Comparison of ENCODE assay signal across 29 mouse cellular contexts in genomic region chr10:118007846-118008245, GRCm38 (mm10).
A peak's percentile ranks its signal among the peaks of the same experiment; 100 is the strongest.
DNase-seq lines count a peak whose midpoint lies in the region; ATAC-seq lines count a peak whose summit lies in the region.
"Had no signal": no experiment of that assay in that cellular context is flagged by ENCODE, and none has a peak within 500 bp of the region (broad histone marks: within the 10 kb centered on the region; RNA-seq: fewer than 3 reads in every experiment).

No protein-coding gene starts in this region.

- H3K36me3 ChIP-seq in forebrain, embryonic 14.5 days (ENCODE audit: control insufficient read depth, insufficient read depth, low read length), result no peaks in the 10 kb centered on the region
- no peaks in the 10 kb centered on the region for H3K36me3 ChIP-seq in forebrain, embryonic 16.5 days (ENCODE audit: control insufficient read depth, insufficient read depth)
- H3K36me3 ChIP-seq: embryonic facial prominence, embryonic 10.5 days; embryonic facial prominence, embryonic 13.5 days; forebrain, embryonic 12.5 days; G1E had no signal

- H3K9me3 ChIP-seq in forebrain, embryonic 14.5 days (replicated peaks; ENCODE audit: control insufficient read depth, low read length), result no peaks in the 10 kb centered on the region
- H3K9me3 ChIP-seq in forebrain, embryonic 16.5 days (ENCODE audit: control insufficient read depth, low read length), result 0 out of 2 replicates have a peak, but pooled peaks cover 4% of the 10 kb centered on the region

- DNase-seq in forebrain, embryonic 14.5 days (ENCODE audit: low spot score), result peak; percentile 22
- DNase-seq in thymus, postnatal 4 days, result peak; percentile 5
- no peak for DNase-seq in thymus, postnatal 14 days
- peak; percentile 67 for DNase-seq in induced T-regulatory cell, adult 2 months (ENCODE audit: low read depth)
- no peak for DNase-seq in frontal cortex, postnatal 10 days (ENCODE audit: low spot score in 2 of 2)
- DNase-seq: adrenal gland, adult 2 months; adrenal gland, postnatal 14 days; B cell, adult 2 months; cerebellum, adult 11-12 months; cerebellum, adult 8-10 months; cerebellum, postnatal 10 days; cerebellum, postnatal 36 days; embryo, embryonic 11 days; forebrain, postnatal 0 days; gastrocnemius, postnatal 25 days; heart, adult 2 months; heart, postnatal 36 days; kidney, adult 2 months had no signal

- peaks cover 2% of the 10 kb centered on the region; the same call in 1 of the 2 replicates for H3K4me1 ChIP-seq in forebrain, embryonic 14.5 days (ENCODE audit: control insufficient read depth, insufficient read depth, low read length)
- H3K4me1 ChIP-seq in forebrain, embryonic 16.5 days (replicated peaks; ENCODE audit: control insufficient read depth, insufficient read depth, low read length), result peaks cover 9% of the 10 kb centered on the region

- no peak overlapping the region for H3K9ac ChIP-seq in forebrain, embryonic 14.5 days (ENCODE audit: low read length)
- H3K9ac ChIP-seq in forebrain, embryonic 16.5 days (replicated peaks; ENCODE audit: low read depth, low read length), result no peak overlapping the region
- H3K9ac ChIP-seq: embryonic facial prominence, embryonic 13.5 days; forebrain, embryonic 12.5 days; forebrain, postnatal 0 days; hindbrain, embryonic 14.5 days had no signal

- H3K4me2 ChIP-seq in forebrain, embryonic 14.5 days (ENCODE audit: low read length), result no peak overlapping the region
- H3K4me2 ChIP-seq in forebrain, embryonic 16.5 days (ENCODE audit: low read length), result no peak overlapping the region
- H3K4me2 ChIP-seq: embryonic facial prominence, embryonic 13.5 days; forebrain, embryonic 12.5 days; heart, embryonic 11.5 days; hindbrain, embryonic 14.5 days had no signal

- no peak overlapping the region for H3K27ac ChIP-seq in forebrain, embryonic 14.5 days (ENCODE audit: low read depth, low read length)
- H3K27ac ChIP-seq in forebrain, embryonic 16.5 days (ENCODE audit: low read length), result no peak overlapping the region
- H3K27ac ChIP-seq: embryonic facial prominence, embryonic 10.5 days; embryonic facial prominence, embryonic 13.5 days; forebrain, embryonic 12.5 days; heart, adult 2 months; hindbrain, embryonic 14.5 days; hindbrain, postnatal 0 days had no signal

- 30% methylated on average over 7 of the region's 7 CpGs for WGBS in forebrain, embryonic 14.5 days
- 36% methylated on average over 7 of the region's 7 CpGs for WGBS in forebrain, embryonic 16.5 days

- no peaks in the 10 kb centered on the region for H3K27me3 ChIP-seq in forebrain, embryonic 14.5 days (replicated peaks; ENCODE audit: control insufficient read depth, insufficient read depth, low read length)
- no peaks in the 10 kb centered on the region for H3K27me3 ChIP-seq in forebrain, embryonic 16.5 days (replicated peaks; ENCODE audit: control insufficient read depth, insufficient read depth, low read length)
- H3K27me3 ChIP-seq: CH12.LX; embryonic facial prominence, embryonic 13.5 days; forebrain, embryonic 12.5 days had no signal

- H3K4me3 ChIP-seq in forebrain, embryonic 14.5 days (ENCODE audit: low read depth, low read length), result no peak overlapping the region
- H3K4me3 ChIP-seq in forebrain, embryonic 16.5 days (replicated peaks; ENCODE audit: low read length), result no peak overlapping the region
- H3K4me3 ChIP-seq: embryonic facial prominence, embryonic 10.5 days; embryonic facial prominence, embryonic 13.5 days; erythroblast, embryonic 14.5 days; forebrain, embryonic 12.5 days; heart, adult 2 months had no signal

- ATAC-seq in forebrain, embryonic 14.5 days, result 0 out of 2 replicates have a peak, but pooled peaks have one; percentile 34
- ATAC-seq in forebrain, embryonic 16.5 days, result no peak
- ATAC-seq: forebrain, postnatal 0 days; hindbrain, postnatal 0 days; intestine, postnatal 0 days had no signal

Comparison
In these comparisons a context has a peak if more than half of its experiments do, and no peak if none do; other contexts are left out.
1. DNase-seq: peak in forebrain, embryonic 14.5 days (single experiment), thymus, postnatal 4 days (single experiment) and induced T-regulatory cell, adult 2 months (single experiment); none in thymus, postnatal 14 days (single experiment) and frontal cortex, postnatal 10 days (0 of 2).